Mouse (Mus musculus): ENCODE measurements around the gene Ptpn14. TPM values are rescaled to one million over a fixed set of nuclear protein-coding genes. Genes with fewer than 3 reads are reported as not detected.

The Ptpn14 gene
- total RNA-seq, 1 experiment, result 27.1 TPM

DNA sequence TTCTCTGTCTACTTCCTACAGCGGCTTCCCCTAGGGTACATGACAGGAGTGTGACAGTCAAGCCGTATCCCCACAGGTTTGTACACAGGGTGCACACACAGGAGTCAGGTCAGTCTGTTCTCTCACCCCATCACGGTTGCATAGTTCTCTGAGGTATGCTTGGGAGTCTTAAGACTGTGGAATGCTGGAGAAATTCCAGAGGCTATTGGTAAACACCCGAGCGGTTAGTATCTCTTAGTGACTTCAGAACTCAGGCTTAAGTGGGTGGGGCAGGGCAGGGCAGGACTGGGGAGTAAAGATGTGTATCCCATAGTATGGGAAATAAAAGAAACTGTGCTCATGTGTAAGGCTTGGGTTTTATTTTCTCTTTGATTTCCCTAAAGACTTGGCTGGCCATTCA is 50.3 kb downstream of the Ptpn14 start:
- Histone ChIP-seq H3K27ac (ENCODE audit: insufficient read depth, low read depth, low read length, poor library complexity, severe bottlenecking) (no peak overlapping the region), H3K4me3 (ENCODE audit: insufficient read depth in 1 of 2, low read depth in 1 of 2, low read length in 2 of 2, poor library complexity in 1 of 2, severe bottlenecking in 1 of 2) (no peak overlapping the region), H3K36me3 (ENCODE audit: control insufficient read depth, insufficient read depth, low read length, poor library complexity, severe bottlenecking) (no peaks in the 10 kb centered on the region; the same call in 1 of the 2 replicates), H3K9me3 (ENCODE audit: control insufficient read depth, insufficient read depth, low read depth, low read length) (no peaks in the 10 kb centered on the region), H3K9ac (ENCODE audit: insufficient read depth, low read depth, low read length, poor library complexity, severe bottlenecking) (no peak overlapping the region), H3K4me1 (ENCODE audit: control insufficient read depth in 2 of 2, insufficient read depth in 2 of 2, low read length in 2 of 2, poor library complexity in 1 of 2) (peaks cover 0 to 27% of the 10 kb centered on the region in 2 experiments; a peak in 2 of 4 replicates)
- in situ Hi-C loops (cut with MboI; ENCODE audit: low sequenced_read_pairs in 2 of 2, unreplicated experiment in 2 of 2), result no loop called here
- TF ChIP-seq ZC3H11A (IDR thresholded peaks at IDR 0.05; ENCODE audit: borderline replicate concordance, low read depth, low read length) (no peak), HCFC1 (IDR thresholded peaks at IDR 0.05; ENCODE audit: borderline replicate concordance, insufficient read depth, low read length) (no peak), MAFK (IDR thresholded peaks at IDR 0.05; ENCODE audit: insufficient read depth, low read depth, low read length) (no peak), CHD2 (IDR thresholded peaks at IDR 0.05; ENCODE audit: low read depth, low read length) (no peak), ZNF384 (IDR thresholded peaks at IDR 0.05; ENCODE audit: low read depth, low read length) (no peak)
- peak; percentile 41 for DNase-seq (ENCODE audit: low read depth, low spot score)

DNA sequence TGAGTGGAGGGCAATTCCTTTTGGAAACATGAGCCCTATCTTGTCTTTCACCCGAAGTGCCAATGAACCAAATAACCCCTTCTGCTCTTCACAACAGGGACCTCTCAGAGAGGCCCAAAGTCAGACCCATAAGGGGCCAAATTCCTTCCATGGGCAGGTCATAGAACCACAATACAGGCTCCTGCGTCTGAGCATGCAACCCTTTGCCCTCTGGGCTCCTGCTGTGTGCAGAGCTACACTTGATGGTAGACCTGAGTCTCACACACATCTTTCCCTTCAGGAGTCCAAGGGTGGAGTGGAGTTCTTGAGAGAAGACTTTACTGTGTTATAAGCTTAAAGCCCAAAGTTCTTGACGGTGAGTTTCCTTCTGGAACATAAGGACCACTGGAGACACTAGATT is 51.2 kb downstream of the Ptpn14 start:
- no peak for DNase-seq (ENCODE audit: low read depth, low spot score)
- no peak overlapping the region for H3K27ac ChIP-seq (ENCODE audit: insufficient read depth, low read depth, low read length, poor library complexity, severe bottlenecking)
- H3K9me3 ChIP-seq (ENCODE audit: control insufficient read depth, insufficient read depth, low read depth, low read length), result no peaks in the 10 kb centered on the region
- TF ChIP-seq ZNF384 (IDR thresholded peaks at IDR 0.05; ENCODE audit: low read depth, low read length) (no peak), ZC3H11A (IDR thresholded peaks at IDR 0.05; ENCODE audit: borderline replicate concordance, low read depth, low read length) (no peak), CHD2 (IDR thresholded peaks at IDR 0.05; ENCODE audit: low read depth, low read length) (no peak), HCFC1 (IDR thresholded peaks at IDR 0.05; ENCODE audit: borderline replicate concordance, insufficient read depth, low read length) (no peak), MAFK (IDR thresholded peaks at IDR 0.05; ENCODE audit: insufficient read depth, low read depth, low read length) (no peak)
- no peaks in the 10 kb centered on the region; the same call in 1 of the 2 replicates for H3K36me3 ChIP-seq (ENCODE audit: control insufficient read depth, insufficient read depth, low read length, poor library complexity, severe bottlenecking)
- no peak overlapping the region for H3K9ac ChIP-seq (ENCODE audit: insufficient read depth, low read depth, low read length, poor library complexity, severe bottlenecking)
- no peak overlapping the region for H3K4me3 ChIP-seq (ENCODE audit: insufficient read depth in 1 of 2, low read depth in 1 of 2, low read length in 2 of 2, poor library complexity in 1 of 2, severe bottlenecking in 1 of 2)
- H3K4me1 ChIP-seq (ENCODE audit: control insufficient read depth in 2 of 2, insufficient read depth in 2 of 2, low read length in 2 of 2, poor library complexity in 1 of 2), result peaks cover 0 to 28% of the 10 kb centered on the region in 2 experiments; a peak in 2 of 4 replicates
- in situ Hi-C loops (cut with MboI; ENCODE audit: low sequenced_read_pairs in 2 of 2, unreplicated experiment in 2 of 2), result no loop called here

DNA sequence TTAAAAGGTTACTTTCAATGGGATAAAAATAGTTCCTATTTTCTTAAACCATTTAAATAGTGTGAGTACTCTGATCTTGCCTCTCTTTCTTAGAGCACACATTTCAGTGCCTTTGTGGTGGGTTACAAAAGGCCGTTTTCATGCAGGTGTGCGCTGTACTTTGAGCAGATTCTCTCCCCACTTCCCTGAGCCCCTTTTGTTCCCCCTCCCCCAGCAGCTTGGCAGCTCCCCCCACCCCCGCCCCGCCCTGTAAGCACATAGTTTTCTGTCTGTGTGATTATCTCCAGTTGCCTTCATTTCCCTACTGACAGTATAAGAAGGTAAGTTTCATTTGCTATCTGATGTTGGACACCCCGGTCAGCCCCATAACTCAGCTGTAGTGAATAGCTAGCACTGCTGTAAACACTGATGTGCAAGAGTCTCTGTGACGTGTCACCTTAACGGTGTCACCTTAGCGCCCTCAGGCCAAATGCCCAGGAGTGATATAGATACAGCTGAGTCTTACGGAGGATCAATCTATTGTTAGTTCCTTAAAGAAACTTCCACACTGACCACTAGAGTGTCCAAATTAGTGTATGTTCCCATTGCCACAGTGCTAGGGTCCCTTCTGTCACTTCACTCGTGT is 53.8 kb downstream of the Ptpn14 start:
- peaks cover 5% of the 10 kb centered on the region; the same call in 1 of the 2 replicates for H3K36me3 ChIP-seq (ENCODE audit: control insufficient read depth, insufficient read depth, low read length, poor library complexity, severe bottlenecking)
- in situ Hi-C loops (cut with MboI; ENCODE audit: low sequenced_read_pairs in 2 of 2, unreplicated experiment in 2 of 2), result no loop called here
- DNase-seq (ENCODE audit: low read depth, low spot score), result no peak
- H3K4me3 ChIP-seq (ENCODE audit: insufficient read depth in 1 of 2, low read depth in 1 of 2, low read length in 2 of 2, poor library complexity in 1 of 2, severe bottlenecking in 1 of 2), result no peak overlapping the region
- TF ChIP-seq ZNF384 (IDR thresholded peaks at IDR 0.05; ENCODE audit: low read depth, low read length) (no peak), CHD2 (IDR thresholded peaks at IDR 0.05; ENCODE audit: low read depth, low read length) (no peak), ZC3H11A (IDR thresholded peaks at IDR 0.05; ENCODE audit: borderline replicate concordance, low read depth, low read length) (no peak), HCFC1 (IDR thresholded peaks at IDR 0.05; ENCODE audit: borderline replicate concordance, insufficient read depth, low read length) (no peak), MAFK (IDR thresholded peaks at IDR 0.05; ENCODE audit: insufficient read depth, low read depth, low read length) (no peak)
- H3K27ac ChIP-seq (ENCODE audit: insufficient read depth, low read depth, low read length, poor library complexity, severe bottlenecking), result no peak overlapping the region
- peaks cover 0 to 40% of the 10 kb centered on the region in 2 experiments; a peak in 2 of 4 replicates for H3K4me1 ChIP-seq (ENCODE audit: control insufficient read depth in 2 of 2, insufficient read depth in 2 of 2, low read length in 2 of 2, poor library complexity in 1 of 2)
- H3K9ac ChIP-seq (ENCODE audit: insufficient read depth, low read depth, low read length, poor library complexity, severe bottlenecking), result no peak overlapping the region
- no peaks in the 10 kb centered on the region for H3K9me3 ChIP-seq (ENCODE audit: control insufficient read depth, insufficient read depth, low read depth, low read length)

DNA sequence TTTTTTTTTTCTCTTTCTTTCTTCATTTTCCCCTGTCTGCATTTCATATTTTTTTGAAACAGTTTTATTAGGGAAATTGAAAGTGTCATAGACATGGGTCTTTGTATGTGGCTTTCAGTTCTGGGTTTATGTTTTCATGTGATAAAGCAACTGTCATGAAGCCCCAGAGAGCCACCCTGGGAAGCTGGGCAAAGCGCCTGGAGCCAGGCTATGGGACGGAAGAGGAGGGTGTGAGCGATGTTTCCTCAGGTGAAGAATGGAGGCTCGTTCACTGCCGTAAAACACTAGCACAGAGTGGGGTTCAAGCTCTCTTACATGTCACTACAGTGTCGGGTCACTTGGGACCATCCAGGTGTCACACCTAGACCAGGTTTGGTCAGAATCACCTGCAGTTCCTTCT is 54.6 kb downstream of the Ptpn14 start:
- in situ Hi-C loops (cut with MboI; ENCODE audit: low sequenced_read_pairs in 2 of 2, unreplicated experiment in 2 of 2), result no loop called here
- DNase-seq (ENCODE audit: low read depth, low spot score), result no peak
- peaks cover 0 to 37% of the 10 kb centered on the region in 2 experiments; a peak in 2 of 4 replicates for H3K4me1 ChIP-seq (ENCODE audit: control insufficient read depth in 2 of 2, insufficient read depth in 2 of 2, low read length in 2 of 2, poor library complexity in 1 of 2)
- no peak for TF ChIP-seq MAFK (IDR thresholded peaks at IDR 0.05; ENCODE audit: insufficient read depth, low read depth, low read length)
- TF ChIP-seq HCFC1 (IDR thresholded peaks at IDR 0.05; ENCODE audit: borderline replicate concordance, insufficient read depth, low read length), result no peak
- no peak for TF ChIP-seq ZNF384 (IDR thresholded peaks at IDR 0.05; ENCODE audit: low read depth, low read length)
- no peak overlapping the region for H3K27ac ChIP-seq (ENCODE audit: insufficient read depth, low read depth, low read length, poor library complexity, severe bottlenecking)
- no peak overlapping the region for H3K9ac ChIP-seq (ENCODE audit: insufficient read depth, low read depth, low read length, poor library complexity, severe bottlenecking)
- H3K4me3 ChIP-seq (ENCODE audit: insufficient read depth in 1 of 2, low read depth in 1 of 2, low read length in 2 of 2, poor library complexity in 1 of 2, severe bottlenecking in 1 of 2), result no peak overlapping the region
- H3K36me3 ChIP-seq (ENCODE audit: control insufficient read depth, insufficient read depth, low read length, poor library complexity, severe bottlenecking), result peaks cover 5% of the 10 kb centered on the region; the same call in 1 of the 2 replicates
- no peaks in the 10 kb centered on the region for H3K9me3 ChIP-seq (ENCODE audit: control insufficient read depth, insufficient read depth, low read depth, low read length)
